Mouse (Mus musculus) embryonic facial prominence, embryonic 14.5 days (tissue): ENCODE results near the gene Rprd2. TPM values are rescaled to one million over a fixed set of nuclear protein-coding genes. Genes with fewer than 3 reads are reported as not detected.
A peak's percentile ranks its signal among the peaks of the same experiment; 100 is the strongest.
"Not testable (repeated sequence)": the region's sequence is repeated elsewhere in the genome, so short reads cannot be mapped to it uniquely, and the experiment has no call there.

Source experiments
- ATAC-seq: fragments of 200-750 bp; cut with Nextera tagmentation; 2 replicates; pipeline ENCODE4 v1.8.0; 2017; ENCODE audit warnings: low read depth, moderate number of reproducible peaks, moderate TSS enrichment
- DNase-seq: peaks from one replicate; pipeline ENCODE4 v3.0.0-alpha.2; 2015; ENCODE audit warnings: low spot score
- H3K27ac ChIP-seq: fragments of 300-500 bp; sonication (generic); replicated peaks from 2 replicates; pipeline ENCODE4 v1.5.1; 2014; ENCODE audit warnings: low read depth, mild to moderate bottlenecking, low read length, moderate library complexity
- H3K27me3 ChIP-seq: fragments of 300-500 bp; sonication (generic); replicated peaks from 2 replicates; pipeline ENCODE4 v1.6.1; 2014; ENCODE audit warnings: low read length; ENCODE audit not compliant: control insufficient read depth, insufficient read depth
- H3K36me3 ChIP-seq: fragments of 300-500 bp; sonication (generic); 2 replicates; pipeline ENCODE4 v1.6.1; 2014; ENCODE audit warnings: low read length, mixed read lengths; ENCODE audit not compliant: control insufficient read depth, insufficient read depth
- H3K4me1 ChIP-seq: fragments of 300-500 bp; sonication (generic); 2 replicates; pipeline ENCODE4 v1.6.1; 2014; ENCODE audit warnings: antibody characterized with exemption, low read length; ENCODE audit not compliant: control insufficient read depth, insufficient read depth
- H3K4me2 ChIP-seq: fragments of 300-500 bp; sonication (generic); 2 replicates; pipeline ENCODE4 v1.6.1; 2014; ENCODE audit warnings: low read depth, mild to moderate bottlenecking, low read length, moderate library complexity, mixed read lengths
- H3K4me3 ChIP-seq: fragments of 300-500 bp; sonication (generic); 2 replicates; pipeline ENCODE4 v1.5.1; 2014; ENCODE audit warnings: low read depth, mild to moderate bottlenecking, low read length
- H3K9ac ChIP-seq: fragments of 300-500 bp; sonication (generic); 2 replicates; pipeline ENCODE4 v1.6.1; 2014; ENCODE audit warnings: low read depth, mild to moderate bottlenecking, low read length, moderate library complexity, mixed read lengths
- H3K9me3 ChIP-seq: fragments of 300-500 bp; sonication (generic); 2 replicates; pipeline ENCODE4 v1.6.1; 2016; ENCODE audit warnings: low read length; ENCODE audit not compliant: control insufficient read depth
- WGBS: fragments of 180-500 bp; shearing (Covaris S2); extraction: QIAGEN DNeasy Blood & Tissue Kit; methylation state at CpG from one replicate; pipeline ENCODE4 v1.1.7; 2014; 5-methylcytosine and 5-hydroxymethylcytosine counted together
- polyA plus RNA-seq: library from polyadenylated mRNA; unstranded; fragments of >200 nt; fragmentation: Nextera tagmentation; extraction: Ambion mirVana; gene quantifications from 2 replicates; pipeline ENCODE4 v1.2.1, GENCODE M21; 2014

The Rprd2 gene
- polyA plus RNA-seq, 1 experiment from 2014 or later: 20.5 TPM

GRCm38 (mm10) chr3:95858278-95858677 is 39.6 kb upstream of the Rprd2 start:
- H3K9ac ChIP-seq, H3K4me1 ChIP-seq, H3K27ac ChIP-seq, DNase-seq, H3K4me2 ChIP-seq, H3K9me3 ChIP-seq, H3K27me3 ChIP-seq, ATAC-seq, H3K4me3 ChIP-seq: not testable (repeated sequence)
- H3K36me3 ChIP-seq: peaks cover 16% of the 10 kb centered on the region
- WGBS: 78% methylated on average over 3 of the region's 3 CpGs

- H3K27me3 ChIP-seq, H3K9ac ChIP-seq, H3K9me3 ChIP-seq, DNase-seq, ATAC-seq, H3K4me2 ChIP-seq, H3K27ac ChIP-seq, H3K4me1 ChIP-seq, H3K4me3 ChIP-seq: not testable (repeated sequence)
- 75% methylated on average over 1 of the region's 1 CpGs for WGBS
- H3K36me3 ChIP-seq: peaks cover 21% of the 10 kb centered on the region
These were observed 38.4 kb upstream of the Rprd2 start for GRCm38 (mm10) chr3:95857050-95857449.

- 16% methylated on average over 7 of the region's 7 CpGs for WGBS
- ATAC-seq (0 out of 2 replicates have a peak, but pooled peaks have one; percentile 14), DNase-seq (peak; percentile 23)
- H3K4me3 ChIP-seq: peak overlapping the region; percentile 90
- no peaks in the 10 kb centered on the region for H3K27me3 ChIP-seq
- peak overlapping the region; percentile 89 for H3K9ac ChIP-seq
- no peaks in the 10 kb centered on the region for H3K4me1 ChIP-seq
- peaks cover 24% of the 10 kb centered on the region for H3K36me3 ChIP-seq
- H3K27ac ChIP-seq: peak overlapping the region; percentile 85
- peak overlapping the region; percentile 72 for H3K4me2 ChIP-seq
- no peaks in the 10 kb centered on the region for H3K9me3 ChIP-seq
These were observed 37.5 kb upstream of the Rprd2 start for GRCm38 (mm10) chr3:95856115-95856514.

GRCm38 (mm10) chr3:95855502-95856089 is 36.9 kb upstream of the Rprd2 start, which contains the start of gene Prpf3:
Gene Prpf3, minus strand, starts transcription at chr3:95855885.
- Histone ChIP-seq H3K9me3 (no peaks in the 10 kb centered on the region), H3K4me2 (peak within 1 kb of the TSS; percentile 72), H3K9ac (peak within 1 kb of the TSS; percentile 89), H3K27ac (peak within 1 kb of the TSS; percentile 85), H3K4me3 (peak within 1 kb of the TSS; percentile 90), H3K27me3 (no peaks in the 10 kb centered on the region), H3K4me1 (no peaks in the 10 kb centered on the region), H3K36me3 (peaks cover 29% of the 10 kb centered on the region)
- ATAC-seq (peak; percentile 98), DNase-seq (peak; percentile 96)
- WGBS: under 1% methylated on average over 41 of the region's 56 CpGs

- H3K9ac ChIP-seq: no peak overlapping the region
- no peak overlapping the region for H3K4me2 ChIP-seq
- no peaks in the 10 kb centered on the region for H3K4me1 ChIP-seq
- H3K9me3 ChIP-seq: no peaks in the 10 kb centered on the region
- peaks cover 72% of the 10 kb centered on the region for H3K36me3 ChIP-seq
- H3K27ac ChIP-seq: no peak overlapping the region
- 96% methylated on average over 8 of the region's 8 CpGs for WGBS
- no peak overlapping the region for H3K4me3 ChIP-seq
- H3K27me3 ChIP-seq: no peaks in the 10 kb centered on the region
- ATAC-seq: no peak
- no peak for DNase-seq
These were observed 32.7 kb upstream of the Rprd2 start for GRCm38 (mm10) chr3:95851317-95851716.

GRCm38 (mm10) chr3:95850611-95851010 is 31.9 kb upstream of the Rprd2 start:
- Histone ChIP-seq H3K27ac (no peak overlapping the region), H3K9ac (no peak overlapping the region), H3K4me2 (no peak overlapping the region), H3K4me1 (no peaks in the 10 kb centered on the region), H3K27me3 (no peaks in the 10 kb centered on the region), H3K4me3 (no peak overlapping the region), H3K36me3 (peaks cover 79% of the 10 kb centered on the region), H3K9me3 (no peaks in the 10 kb centered on the region)
- no peak for ATAC-seq
- no peak for DNase-seq
- 85% methylated on average over 4 of the region's 4 CpGs for WGBS

- H3K4me1 ChIP-seq: no peaks in the 10 kb centered on the region
- DNase-seq: no peak
- no peaks in the 10 kb centered on the region for H3K27me3 ChIP-seq
- H3K9me3 ChIP-seq: no peaks in the 10 kb centered on the region
- H3K4me2 ChIP-seq: no peak overlapping the region
- H3K9ac ChIP-seq: no peak overlapping the region
- H3K36me3 ChIP-seq: peaks cover 89% of the 10 kb centered on the region
- H3K4me3 ChIP-seq: no peak overlapping the region
- 83% methylated on average over 3 of the region's 3 CpGs for WGBS
- ATAC-seq: no peak
- H3K27ac ChIP-seq: no peak overlapping the region
These were observed 24.0 kb upstream of the Rprd2 start for GRCm38 (mm10) chr3:95842503-95843214.

GRCm38 (mm10) chr3:95839250-95839649 is 20.6 kb upstream of the Rprd2 start:
- no peaks in the 10 kb centered on the region for H3K27me3 ChIP-seq
- peaks cover 85% of the 10 kb centered on the region for H3K36me3 ChIP-seq
- no peak overlapping the region for H3K4me2 ChIP-seq
- no peaks in the 10 kb centered on the region for H3K4me1 ChIP-seq
- DNase-seq (no peak), ATAC-seq (no peak)
- 91% methylated on average over 2 of the region's 2 CpGs for WGBS
- no peak overlapping the region for H3K27ac ChIP-seq
- H3K4me3 ChIP-seq: no peak overlapping the region
- no peak overlapping the region for H3K9ac ChIP-seq
- H3K9me3 ChIP-seq: no peaks in the 10 kb centered on the region

- Histone ChIP-seq H3K36me3 (peaks cover 62% of the 10 kb centered on the region), H3K4me3 (no peak overlapping the region), H3K9me3 (no peaks in the 10 kb centered on the region), H3K27ac (no peak overlapping the region), H3K27me3 (no peaks in the 10 kb centered on the region), H3K9ac (no peak overlapping the region), H3K4me2 (no peak overlapping the region), H3K4me1 (no peaks in the 10 kb centered on the region)
- 97% methylated on average over 4 of the region's 4 CpGs for WGBS
- no peak for ATAC-seq
- DNase-seq: no peak
These were observed 10.4 kb upstream of the Rprd2 start for GRCm38 (mm10) chr3:95829053-95829452.
